Mouse (Mus musculus) ES-Bruce4 (cell line): ENCODE measurements around the gene Gosr1.
"Not testable (repeated sequence)": the region's sequence is repeated elsewhere in the genome, so short reads cannot be mapped to it uniquely, and the experiment has no call there.

Source experiments
- CTCF ChIP-seq: IDR thresholded peaks from one replicate; pipeline ENCODE4 v1.8.1; 2011; ENCODE audit warnings: low read depth, low read length
- POLR2A ChIP-seq: IDR thresholded peaks from one replicate; pipeline ENCODE4 v1.8.1; 2011; ENCODE audit warnings: low read length; ENCODE audit not compliant: insufficient read depth

- TF ChIP-seq CTCF, POLR2A: not testable (repeated sequence)
Observed at GRCm38 (mm10) chr11:76679508-76679907, 83.9 kb downstream of the Gosr1 start, which contains the start of gene Trarg1.
